Mouse (Mus musculus): Measurements from ENCODE around the gene Ano2.

DNA sequence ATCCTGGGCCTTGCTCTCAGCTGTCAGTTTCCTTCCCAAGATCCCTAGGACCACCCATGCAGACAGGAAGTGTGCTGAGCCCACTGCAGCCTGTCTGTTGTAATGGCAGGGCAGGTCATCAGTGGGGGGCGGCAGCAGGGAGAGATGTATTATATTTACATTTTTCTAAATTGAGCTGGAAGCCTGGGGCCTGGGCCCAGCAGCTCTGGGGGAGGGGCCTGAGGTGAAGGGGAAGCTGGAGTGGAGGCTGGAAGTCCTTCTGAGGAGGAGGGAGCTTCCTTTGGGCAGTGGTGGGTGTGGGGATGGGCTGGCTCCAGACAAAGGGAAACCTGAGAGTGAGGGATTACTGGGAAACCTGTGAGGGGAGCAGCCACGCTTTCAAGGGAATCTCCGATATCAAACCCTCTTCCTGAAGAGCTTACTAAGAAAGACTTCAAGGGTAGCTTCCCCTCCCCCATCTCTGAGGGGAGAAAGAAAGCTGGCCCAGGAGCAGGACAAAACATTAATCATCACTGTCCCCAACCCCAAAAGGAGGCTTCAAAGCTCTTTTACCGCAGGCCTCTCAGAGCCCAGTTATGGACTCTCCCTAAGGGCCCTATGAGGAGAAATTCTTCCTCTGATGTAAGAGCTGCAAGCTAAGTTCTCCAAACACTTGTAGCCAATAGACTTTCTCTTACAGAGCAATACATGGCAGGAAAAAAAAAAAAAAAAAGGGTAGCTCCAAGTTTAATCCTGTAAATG is 313.0 kb downstream of the Ano2 start:
- no peak for TF ChIP-seq POLR2A (IDR thresholded peaks at IDR 0.05; ENCODE audit: low read depth, low read length)
- TF ChIP-seq NRF1 (IDR thresholded peaks at IDR 0.05; ENCODE audit: low read depth, low read length), result no peak
- TF ChIP-seq CTCF (conservative IDR thresholded peaks at IDR 0.05 in 1 of 2, IDR thresholded peaks at IDR 0.05 in 1 of 2; ENCODE audit: low read depth in 2 of 2, low read length in 2 of 2), result no peak
- TF ChIP-seq HCFC1 (IDR thresholded peaks at IDR 0.05; ENCODE audit: low read depth, low read length), result no peak
- TF ChIP-seq RCOR1 (conservative IDR thresholded peaks at IDR 0.05; ENCODE audit: low read depth, low read length), result no peak
